Comparison of ENCODE assay signal across 7 mouse cellular contexts in the genomic region with DNA sequence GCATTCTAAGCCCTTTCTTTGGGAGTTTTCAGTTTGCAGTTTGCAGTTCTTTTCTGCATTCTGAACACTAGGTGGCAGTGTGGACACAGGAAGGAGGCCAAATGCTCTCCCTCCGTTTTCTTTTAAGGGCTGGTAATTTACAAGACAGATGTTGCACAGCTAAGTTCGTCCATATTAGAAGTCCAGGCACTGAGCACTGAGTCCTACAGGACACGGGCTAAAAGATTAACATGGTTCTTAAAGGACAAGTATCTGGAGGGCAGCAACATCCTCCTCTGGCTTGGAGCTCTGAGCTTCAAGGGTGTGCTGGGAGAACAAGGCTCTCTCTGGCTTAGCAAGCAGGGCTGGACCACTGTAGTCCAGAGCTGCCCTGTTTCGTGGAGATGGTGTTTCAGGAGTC.
DNase-seq lines count a peak whose midpoint lies in the region; ATAC-seq lines count a peak whose summit lies in the region.

No protein-coding gene starts in this region.

- no peaks in the 10 kb centered on the region for H3K9me3 ChIP-seq in intestine, embryonic 15.5 days
- H3K9me3 ChIP-seq in lung, embryonic 15.5 days = no peaks in the 10 kb centered on the region

- no peaks in the 10 kb centered on the region for H3K4me1 ChIP-seq in intestine, embryonic 15.5 days (replicated peaks)
- H3K4me1 ChIP-seq in lung, embryonic 15.5 days = peaks cover 3% of the 10 kb centered on the region; the same call in 1 of the 2 replicates

- peak; percentile 86 for DNase-seq in A20 (ENCODE audit: low read depth, low spot score)
- DNase-seq in CD4-positive, CD25-positive, alpha-beta regulatory T cell, adult 2 months (ENCODE audit: low read depth, low spot score) = peak; percentile 63
- DNase-seq in cerebellum, postnatal 10 days = peak; percentile 63 to 79
- peak; percentile 31 for DNase-seq in gastrocnemius, postnatal 25 days
- peak; percentile 28 for DNase-seq in retina, adult 2 months (ENCODE audit: low read depth, low spot score)

- H3K4me2 ChIP-seq in intestine, embryonic 15.5 days (replicated peaks) = peak overlapping the region; percentile 39
- peak overlapping the region; percentile 19; the same call in 1 of the 2 replicates for H3K4me2 ChIP-seq in lung, embryonic 15.5 days

- H3K9ac ChIP-seq in intestine, embryonic 15.5 days = no peak overlapping the region
- no peak overlapping the region for H3K9ac ChIP-seq in lung, embryonic 15.5 days

- WGBS in intestine, embryonic 15.5 days = 10% methylated on average over 4 of the region's 4 CpGs
- WGBS in lung, embryonic 15.5 days = 12% methylated on average over 4 of the region's 4 CpGs

- H3K27me3 ChIP-seq in intestine, embryonic 15.5 days (replicated peaks) = no peaks in the 10 kb centered on the region
- no peaks in the 10 kb centered on the region for H3K27me3 ChIP-seq in lung, embryonic 15.5 days

- H3K36me3 ChIP-seq in intestine, embryonic 15.5 days = no peaks in the 10 kb centered on the region
- no peaks in the 10 kb centered on the region for H3K36me3 ChIP-seq in lung, embryonic 15.5 days

- H3K27ac ChIP-seq in intestine, embryonic 15.5 days = no peak overlapping the region
- no peak overlapping the region for H3K27ac ChIP-seq in lung, embryonic 15.5 days

- ATAC-seq in intestine, embryonic 15.5 days = peak; percentile 50
- peak; percentile 29; the same call in 1 of the 2 replicates for ATAC-seq in lung, embryonic 15.5 days (ENCODE audit: borderline replicate concordance, extremely low read depth, low FRiP score, low TSS enrichment)

- H3K4me3 ChIP-seq in intestine, embryonic 15.5 days (replicated peaks) = no peak overlapping the region
- no peak overlapping the region for H3K4me3 ChIP-seq in lung, embryonic 15.5 days

Comparison
In these comparisons a context has a peak if more than half of its experiments do, and no peak if none do; other contexts are left out.
1. DNase-seq: peak in every context shown above with its lines; median percentile 86 in A20; 71 in cerebellum, postnatal 10 days; 63 in CD4-positive, CD25-positive, alpha-beta regulatory T cell, adult 2 months; 31 in gastrocnemius, postnatal 25 days; 28 in retina, adult 2 months.